Mouse (Mus musculus) neural tube, embryonic 14.5 days (tissue): ENCODE results near the gene Mesp1. TPM values are rescaled to one million over a fixed set of nuclear protein-coding genes. Genes with fewer than 3 reads are reported as not detected.
"Not testable (repeated sequence)": the region's sequence is repeated elsewhere in the genome, so short reads cannot be mapped to it uniquely, and the experiment has no call there.

Experiments used
- ATAC-seq: fragments of 200-750 bp; cut with Nextera tagmentation; 2 replicates; pipeline ENCODE4 v1.8.0; 2017; ENCODE audit warnings: low read depth, mild to moderate bottlenecking, moderate TSS enrichment, moderate library complexity
- H3K27ac ChIP-seq: fragments of 300-500 bp; sonication (generic); 2 replicates; pipeline ENCODE4 v1.5.1; 2014; ENCODE audit warnings: low read depth, mild to moderate bottlenecking, control low read depth, low read length, moderate library complexity, mixed read lengths
- H3K27me3 ChIP-seq: fragments of 300-500 bp; sonication (generic); 2 replicates; pipeline ENCODE4 v1.6.1; 2014; ENCODE audit warnings: low read length; ENCODE audit not compliant: control insufficient read depth, insufficient read depth
- H3K36me3 ChIP-seq: fragments of 300-500 bp; sonication (generic); 2 replicates; pipeline ENCODE4 v1.6.1; 2014; ENCODE audit warnings: low read length, mixed read lengths; ENCODE audit not compliant: control insufficient read depth, insufficient read depth
- H3K4me1 ChIP-seq: fragments of 300-500 bp; sonication (generic); 2 replicates; pipeline ENCODE4 v1.6.1; 2014; ENCODE audit warnings: low read length; ENCODE audit not compliant: control insufficient read depth, insufficient read depth
- H3K4me2 ChIP-seq: fragments of 300-500 bp; sonication (generic); 2 replicates; pipeline ENCODE4 v1.6.1; 2014; ENCODE audit warnings: mild to moderate bottlenecking, low read depth, low read length, control low read depth
- H3K4me3 ChIP-seq: fragments of 300-500 bp; sonication (generic); 2 replicates; pipeline ENCODE4 v1.5.1; 2014; ENCODE audit warnings: low read depth, low read length, control low read depth, mixed read lengths
- H3K9ac ChIP-seq: fragments of 300-500 bp; sonication (generic); replicated peaks from 2 replicates; pipeline ENCODE4 v1.6.1; 2014; ENCODE audit warnings: low read depth, mild to moderate bottlenecking, control low read depth, low read length, mixed read lengths
- H3K9me3 ChIP-seq: fragments of 300-500 bp; sonication (generic); 2 replicates; pipeline ENCODE4 v1.6.1; 2016; ENCODE audit warnings: low read length; ENCODE audit not compliant: control insufficient read depth
- WGBS: fragments of 180-500 bp; shearing (Covaris S2); extraction: QIAGEN DNeasy Blood & Tissue Kit; methylation state at CpG from one replicate; pipeline ENCODE4 v1.1.7; 2014; 5-methylcytosine and 5-hydroxymethylcytosine counted together
- polyA plus RNA-seq: library from polyadenylated mRNA; unstranded; fragments of >200 nt; fragmentation: Nextera tagmentation; extraction: Ambion mirVana; gene quantifications from 2 replicates; pipeline ENCODE4 v1.2.1, GENCODE M21; 2014

Mesp1 gene
- polyA plus RNA-seq, 1 experiment from 2014 or later = not detected

- no peak overlapping the region for H3K27ac ChIP-seq
- no peak overlapping the region for H3K4me3 ChIP-seq
- H3K9ac ChIP-seq = no peak overlapping the region
- H3K4me2 ChIP-seq = no peak overlapping the region
- H3K4me1 ChIP-seq = no peaks in the 10 kb centered on the region
- H3K27me3 ChIP-seq = no peaks in the 10 kb centered on the region
- WGBS = 82% methylated on average over 4 of the region's 4 CpGs
- H3K36me3 ChIP-seq = no peaks in the 10 kb centered on the region
- no peaks in the 10 kb centered on the region for H3K9me3 ChIP-seq
- ATAC-seq = no peak
These were observed 6.7 kb upstream of the Mesp1 start for GRCm38 (mm10) chr7:79800336-79800735.

GRCm38 (mm10) chr7:79799506-79799905, 5.9 kb upstream of the Mesp1 start:
- Histone ChIP-seq H3K36me3 (no peaks in the 10 kb centered on the region), H3K27ac (no peak overlapping the region), H3K27me3 (0 out of 2 replicates have a peak, but pooled peaks cover 2% of the 10 kb centered on the region), H3K4me1 (no peaks in the 10 kb centered on the region), H3K4me3 (no peak overlapping the region), H3K9ac (no peak overlapping the region), H3K4me2 (no peak overlapping the region), H3K9me3 (no peaks in the 10 kb centered on the region)
- ATAC-seq = no peak
- 74% methylated on average over 6 of the region's 6 CpGs for WGBS

- Histone ChIP-seq H3K9ac (no peak overlapping the region), H3K36me3 (no peaks in the 10 kb centered on the region), H3K9me3 (no peaks in the 10 kb centered on the region), H3K27me3 (peaks cover 3% of the 10 kb centered on the region; the same call in 1 of the 2 replicates), H3K4me1 (no peaks in the 10 kb centered on the region), H3K4me2 (no peak overlapping the region), H3K27ac (no peak overlapping the region), H3K4me3 (no peak overlapping the region)
- ATAC-seq = no peak
- 4% methylated on average over 8 of the region's 8 CpGs for WGBS
These were observed 5.5 kb upstream of the Mesp1 start for GRCm38 (mm10) chr7:79799048-79799447.

- WGBS = 39% methylated on average over 5 of the region's 5 CpGs
- no peak overlapping the region for H3K9ac ChIP-seq
- no peaks in the 10 kb centered on the region for H3K36me3 ChIP-seq
- no peak for ATAC-seq
- no peaks in the 10 kb centered on the region for H3K9me3 ChIP-seq
- H3K27ac ChIP-seq = no peak overlapping the region
- no peak overlapping the region for H3K4me2 ChIP-seq
- H3K4me1 ChIP-seq = no peaks in the 10 kb centered on the region
- no peak overlapping the region for H3K4me3 ChIP-seq
- H3K27me3 ChIP-seq = peaks cover 7% of the 10 kb centered on the region; the same call in 1 of the 2 replicates
These were observed 5.0 kb upstream of the Mesp1 start for GRCm38 (mm10) chr7:79798606-79799005.

GRCm38 (mm10) chr7:79792635-79793421, 760 bp downstream of the Mesp1 start:
- ATAC-seq = peak; percentile 58
- WGBS = 1% methylated on average over 79 of the region's 80 CpGs
- H3K9me3 ChIP-seq = no peaks in the 10 kb centered on the region

GRCm38 (mm10) chr7:79789812-79790211, 3.8 kb downstream of the Mesp1 start:
- not testable (repeated sequence) for H3K27ac ChIP-seq, H3K36me3 ChIP-seq, H3K4me3 ChIP-seq, H3K4me2 ChIP-seq, ATAC-seq, H3K9me3 ChIP-seq, H3K4me1 ChIP-seq, H3K9ac ChIP-seq
- peaks cover 28% of the 10 kb centered on the region for H3K27me3 ChIP-seq
- WGBS = 5% methylated on average over 2 of the region's 2 CpGs

More at GRCm38 (mm10) chr7:79792635-79793421, 760 bp downstream of the Mesp1 start:
- Histone ChIP-seq H3K4me3 (peak overlapping the region; percentile 41), H3K27ac (no peak overlapping the region), H3K9ac (peak overlapping the region; percentile 52), H3K36me3 (no peaks in the 10 kb centered on the region), H3K4me2 (peak overlapping the region; percentile 67), H3K4me1 (peaks cover 7% of the 10 kb centered on the region; the same call in 1 of the 2 replicates), H3K27me3 (peaks cover 30% of the 10 kb centered on the region)

- peak; percentile 46; the same call in 1 of the 2 replicates for ATAC-seq
- Histone ChIP-seq H3K9ac (no peak overlapping the region), H3K27me3 (0 out of 2 replicates have a peak, but pooled peaks cover under 1% of the 10 kb centered on the region), H3K36me3 (no peaks in the 10 kb centered on the region), H3K4me3 (no peak overlapping the region), H3K9me3 (no peaks in the 10 kb centered on the region), H3K27ac (no peak overlapping the region), H3K4me2 (no peak overlapping the region), H3K4me1 (no peaks in the 10 kb centered on the region)
- 24% methylated on average over 6 of the region's 6 CpGs for WGBS
These were observed 7.3 kb downstream of the Mesp1 start for GRCm38 (mm10) chr7:79786295-79786694.

- Histone ChIP-seq H3K4me1 (no peaks in the 10 kb centered on the region), H3K4me3 (no peak overlapping the region), H3K27me3 (no peaks in the 10 kb centered on the region), H3K4me2 (no peak overlapping the region), H3K36me3 (no peaks in the 10 kb centered on the region), H3K9me3 (no peaks in the 10 kb centered on the region), H3K27ac (no peak overlapping the region), H3K9ac (no peak overlapping the region)
- no peak for ATAC-seq
- WGBS = 85% methylated on average over 2 of the region's 2 CpGs
These were observed 11.1 kb downstream of the Mesp1 start for GRCm38 (mm10) chr7:79782516-79782855.

- H3K36me3 ChIP-seq = no peaks in the 10 kb centered on the region
- H3K27me3 ChIP-seq = no peaks in the 10 kb centered on the region
- no peaks in the 10 kb centered on the region for H3K9me3 ChIP-seq
- no peak overlapping the region for H3K4me3 ChIP-seq
- H3K9ac ChIP-seq = no peak overlapping the region
- H3K4me2 ChIP-seq = no peak overlapping the region
- no peak overlapping the region for H3K27ac ChIP-seq
- WGBS = 85% methylated on average over 11 of the region's 11 CpGs
- ATAC-seq = no peak
- no peaks in the 10 kb centered on the region for H3K4me1 ChIP-seq
These were observed 11.6 kb downstream of the Mesp1 start for GRCm38 (mm10) chr7:79781826-79782515.
